Mouse (Mus musculus): ENCODE data around the gene Rnf167. TPM values are rescaled to one million over a fixed set of nuclear protein-coding genes. Genes with fewer than 3 reads are reported as not detected.

Rnf167 gene
- polyA plus RNA-seq, 1 experiment from 2014 or later, result 101 TPM

DNA sequence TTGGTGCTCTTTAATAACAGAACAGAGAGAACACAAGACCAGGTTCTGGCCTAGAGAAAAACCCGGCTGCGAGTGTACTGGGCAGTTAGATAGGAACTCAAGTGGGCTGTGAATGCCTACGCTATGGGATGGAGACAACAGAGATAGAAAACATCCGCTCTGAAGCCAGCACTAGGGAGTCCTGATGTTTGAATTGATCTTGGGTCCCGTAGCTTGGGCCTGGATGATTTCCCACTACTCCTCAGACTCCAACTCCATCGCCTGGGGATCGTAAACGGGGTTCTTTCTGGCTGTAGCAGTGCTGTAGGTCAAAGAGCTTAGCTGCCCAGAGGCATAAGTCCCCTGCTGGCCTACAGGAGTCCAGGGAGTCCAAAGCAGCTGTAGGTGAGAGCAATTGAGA lies 41.3 kb downstream of the Rnf167 start:
- ATAC-seq (ENCODE audit: low FRiP score, low read depth), result no peak
- H3K27me3 ChIP-seq (replicated peaks), result no peaks in the 10 kb centered on the region
- peak overlapping the region; percentile 91 for H3K4me2 ChIP-seq (replicated peaks)
- H3K36me3 ChIP-seq, result peaks cover 23% of the 10 kb centered on the region
- no peaks in the 10 kb centered on the region for H3K9me3 ChIP-seq
- H3K27ac ChIP-seq, result no peak overlapping the region; the same call in 1 of the 2 replicates
- peak overlapping the region; percentile 78 for H3K4me3 ChIP-seq
- H3K4me1 ChIP-seq, result peaks cover 12% of the 10 kb centered on the region
- H3K9ac ChIP-seq, result peak overlapping the region; percentile 82
- WGBS, result 9% methylated on average over 8 of the region's 8 CpGs

DNA sequence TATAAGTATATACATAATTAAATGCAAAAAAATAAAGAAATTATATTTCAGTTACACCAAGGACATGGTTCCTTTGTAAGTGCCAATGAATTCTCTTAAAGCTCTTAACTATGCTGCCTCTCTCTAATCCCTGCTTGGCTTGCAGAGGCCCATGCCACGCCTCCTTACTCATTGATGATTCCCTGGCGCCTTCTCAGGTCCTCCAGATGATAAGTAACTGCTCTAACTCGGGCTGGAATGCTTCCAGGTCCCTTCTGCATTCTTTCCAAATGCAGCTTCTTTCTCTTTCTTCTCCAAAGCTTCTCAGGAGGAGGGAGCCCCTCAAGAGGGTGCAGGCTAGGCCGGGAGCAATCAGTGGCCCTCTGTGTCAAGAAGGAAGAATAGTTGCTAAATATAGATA lies 42.5 kb downstream of the Rnf167 start:
- Histone ChIP-seq H3K9me3 (no peaks in the 10 kb centered on the region), H3K4me2 (replicated peaks) (no peak overlapping the region), H3K4me3 (no peak overlapping the region), H3K27me3 (replicated peaks) (no peaks in the 10 kb centered on the region), H3K27ac (no peak overlapping the region), H3K9ac (no peak overlapping the region), H3K36me3 (peaks cover 11% of the 10 kb centered on the region; the same call in 1 of the 2 replicates), H3K4me1 (peaks cover 12% of the 10 kb centered on the region)
- ATAC-seq (ENCODE audit: low FRiP score, low read depth), result no peak
- WGBS, result 67% methylated on average over 4 of the region's 4 CpGs

DNA sequence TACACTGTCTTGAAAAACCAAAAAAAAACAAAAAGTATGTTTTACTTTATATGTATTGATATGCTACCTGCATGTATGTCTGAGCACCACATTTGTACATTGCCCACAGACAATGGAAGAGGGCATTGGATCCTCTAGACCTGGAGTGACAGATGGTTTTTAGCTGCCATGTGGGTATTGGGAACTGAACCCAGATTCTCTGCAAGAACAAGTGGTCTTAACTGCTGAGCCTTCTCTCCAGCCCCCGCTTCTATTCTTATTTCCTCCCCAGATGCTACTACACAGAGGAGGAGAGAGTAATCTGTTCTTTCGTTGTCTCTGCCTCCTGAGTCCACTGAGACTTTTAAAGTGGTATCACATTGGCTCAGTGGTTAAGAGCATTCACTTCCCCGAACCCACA lies 46.5 kb downstream of the Rnf167 start:
- 72% methylated on average over 3 of the region's 3 CpGs for WGBS
- no peak overlapping the region for H3K4me3 ChIP-seq
- H3K9me3 ChIP-seq, result no peaks in the 10 kb centered on the region
- H3K36me3 ChIP-seq, result no peaks in the 10 kb centered on the region
- ATAC-seq (ENCODE audit: low FRiP score, low read depth), result no peak
- no peak overlapping the region for H3K9ac ChIP-seq
- H3K4me1 ChIP-seq, result peaks cover 5% of the 10 kb centered on the region
- H3K27ac ChIP-seq, result no peak overlapping the region
- H3K27me3 ChIP-seq (replicated peaks), result no peaks in the 10 kb centered on the region
- H3K4me2 ChIP-seq (replicated peaks), result no peak overlapping the region

GRCm38 (mm10) chr11:70697376-70697775 lies 50.3 kb downstream of the Rnf167 start:
- no peak overlapping the region for H3K27ac ChIP-seq
- WGBS, result 75% methylated on average over 3 of the region's 3 CpGs

DNA sequence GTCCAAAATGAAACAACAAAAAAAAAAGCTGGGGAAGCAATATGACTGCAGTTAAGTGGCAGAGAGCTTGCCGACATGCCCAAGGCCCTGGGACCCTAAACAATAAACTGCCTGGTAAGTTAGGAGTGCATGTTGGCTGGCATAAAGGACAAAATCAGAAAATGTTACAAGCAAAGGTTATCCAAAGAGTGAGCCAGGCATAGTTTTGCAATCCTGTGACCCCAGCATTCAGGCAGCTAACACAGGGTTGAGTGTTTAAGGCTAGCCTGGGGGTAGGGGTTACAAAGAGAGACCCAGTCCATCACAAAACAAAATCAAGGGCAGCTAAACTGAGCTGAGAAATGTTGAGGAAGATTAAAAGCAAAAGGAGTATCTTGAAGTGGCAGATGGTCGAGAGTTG lies 52.0 kb downstream of the Rnf167 start:
- H3K4me2 ChIP-seq (replicated peaks), result no peak overlapping the region
- peaks cover 10% of the 10 kb centered on the region for H3K36me3 ChIP-seq
- no peak for ATAC-seq (ENCODE audit: low FRiP score, low read depth)
- H3K4me1 ChIP-seq, result peaks cover 22% of the 10 kb centered on the region
- 71% methylated on average over 2 of the region's 2 CpGs for WGBS
- no peaks in the 10 kb centered on the region for H3K27me3 ChIP-seq (replicated peaks)
- no peak overlapping the region for H3K27ac ChIP-seq
- H3K4me3 ChIP-seq, result no peak overlapping the region
- H3K9me3 ChIP-seq, result no peaks in the 10 kb centered on the region
- no peak overlapping the region for H3K9ac ChIP-seq

More at GRCm38 (mm10) chr11:70697376-70697775, 50.3 kb downstream of the Rnf167 start:
- Histone ChIP-seq H3K9ac (no peak overlapping the region), H3K4me2 (replicated peaks) (no peak overlapping the region), H3K4me1 (peaks cover 19% of the 10 kb centered on the region), H3K27me3 (replicated peaks) (no peaks in the 10 kb centered on the region), H3K4me3 (no peak overlapping the region), H3K36me3 (no peaks in the 10 kb centered on the region), H3K9me3 (no peaks in the 10 kb centered on the region)
- no peak for ATAC-seq (ENCODE audit: low FRiP score, low read depth)

- peak; percentile 92 for ATAC-seq (ENCODE audit: low FRiP score, low read depth)
- Histone ChIP-seq H3K9ac (peak within 1 kb of the TSS; percentile 89), H3K36me3 (peaks cover 18% of the 10 kb centered on the region), H3K27ac (peak within 1 kb of the TSS; percentile 76; the same call in 1 of the 2 replicates), H3K4me2 (replicated peaks) (peak within 1 kb of the TSS; percentile 75), H3K27me3 (replicated peaks) (no peaks in the 10 kb centered on the region), H3K4me1 (peaks cover 22% of the 10 kb centered on the region), H3K9me3 (no peaks in the 10 kb centered on the region), H3K4me3 (peak within 1 kb of the TSS; percentile 82)
- WGBS, result 1% methylated on average over 69 of the region's 69 CpGs
These were observed 52.9 kb downstream of the Rnf167 start, which contains the start of the genes Inca1 and Kif1c for GRCm38 (mm10) chr11:70699722-70700556. Gene Inca1 (minus strand): TSS chr11:70700155. Gene Kif1c (plus strand): TSS chr11:70700548.

GRCm38 (mm10) chr11:70700613-70701012 lies 53.6 kb downstream of the Rnf167 start:
- Histone ChIP-seq H3K27me3 (replicated peaks) (no peaks in the 10 kb centered on the region), H3K9me3 (no peaks in the 10 kb centered on the region), H3K9ac (peak overlapping the region; percentile 89), H3K36me3 (peaks cover 25% of the 10 kb centered on the region), H3K4me1 (peaks cover 22% of the 10 kb centered on the region), H3K4me2 (replicated peaks) (peak overlapping the region; percentile 75), H3K4me3 (peak overlapping the region; percentile 82), H3K27ac (0 out of 2 replicates have a peak overlapping the region, but pooled peaks have one; percentile 76)
- WGBS, result under 1% methylated on average over 34 of the region's 34 CpGs
- ATAC-seq (ENCODE audit: low FRiP score, low read depth), result peak; percentile 52

Other genes with a start within 250 kb of the Rnf167 start
- 37.6 and 38.2 TPM in 2 replicates for gene Pelp1, start 237.2 kb upstream of the Rnf167 start, polyA plus RNA-seq (2016; fragmentation: Nextera tagmentation; extraction: Ambion mirVana)
- 36.0 and 36.4 TPM in 2 replicates for gene Arrb2, start 214.6 kb upstream of the Rnf167 start, polyA plus RNA-seq (2016; fragmentation: Nextera tagmentation; extraction: Ambion mirVana)
- gene Med11, start 195.3 kb upstream of the Rnf167 start, polyA plus RNA-seq (2016; fragmentation: Nextera tagmentation; extraction: Ambion mirVana), result 35.8 and 38.8 TPM in 2 replicates
- gene Zmynd15, start 187.8 kb upstream of the Rnf167 start, polyA plus RNA-seq (2016; fragmentation: Nextera tagmentation; extraction: Ambion mirVana), result 0.34 and 0.63 TPM in 2 replicates
- gene Cxcl16, start 187.3 kb upstream of the Rnf167 start, polyA plus RNA-seq (2016; fragmentation: Nextera tagmentation; extraction: Ambion mirVana), result 3.5 and 3.9 TPM in 2 replicates
- gene Tm4sf5, start 142.0 kb upstream of the Rnf167 start, polyA plus RNA-seq (2016; fragmentation: Nextera tagmentation; extraction: Ambion mirVana), result not detected in 2 replicates
- not detected in 2 replicates for gene Vmo1, start 132.6 kb upstream of the Rnf167 start, polyA plus RNA-seq (2016; fragmentation: Nextera tagmentation; extraction: Ambion mirVana)
- 0.22 and 0.42 TPM in 2 replicates for gene Gltpd2, start 128.0 kb upstream of the Rnf167 start, polyA plus RNA-seq (2016; fragmentation: Nextera tagmentation; extraction: Ambion mirVana)
- gene Psmb6, start 121.9 kb upstream of the Rnf167 start, polyA plus RNA-seq (2016; fragmentation: Nextera tagmentation; extraction: Ambion mirVana), result 779 and 832 TPM in 2 replicates
- gene Gm40193, start 114.3 kb upstream of the Rnf167 start, polyA plus RNA-seq (2016; fragmentation: Nextera tagmentation; extraction: Ambion mirVana), result not detected in 2 replicates
- 4.7 and 5.8 TPM in 2 replicates for gene Pld2, start 107.2 kb upstream of the Rnf167 start, polyA plus RNA-seq (2016; fragmentation: Nextera tagmentation; extraction: Ambion mirVana)
- gene Mink1, start 84.4 kb upstream of the Rnf167 start, polyA plus RNA-seq (2016; fragmentation: Nextera tagmentation; extraction: Ambion mirVana), result 15.8 and 16.6 TPM in 2 replicates
- not detected in 2 replicates for gene 4930544D05Rik, start 31.4 kb upstream of the Rnf167 start, polyA plus RNA-seq (2016; fragmentation: Nextera tagmentation; extraction: Ambion mirVana)
- gene Chrne, start 28.0 kb upstream of the Rnf167 start, polyA plus RNA-seq (2016; fragmentation: Nextera tagmentation; extraction: Ambion mirVana), result not detected in 2 replicates
- gene Gp1ba, start 8.1 kb upstream of the Rnf167 start, polyA plus RNA-seq (2016; fragmentation: Nextera tagmentation; extraction: Ambion mirVana), result 0.26 and 0.49 TPM in 2 replicates
- 152 TPM in 2 replicates for gene Slc25a11, start 244 bp downstream of the Rnf167 start, polyA plus RNA-seq (2016; fragmentation: Nextera tagmentation; extraction: Ambion mirVana)
- 1,155 and 1,157 TPM in 2 replicates for gene Pfn1, start 7.4 kb downstream of the Rnf167 start, polyA plus RNA-seq (2016; fragmentation: Nextera tagmentation; extraction: Ambion mirVana)
- 19.3 and 20.1 TPM in 2 replicates for gene Eno3, start 10.0 kb downstream of the Rnf167 start, polyA plus RNA-seq (2016; fragmentation: Nextera tagmentation; extraction: Ambion mirVana)
- 154 and 158 TPM in 2 replicates for gene Spag7, start 22.2 kb downstream of the Rnf167 start, polyA plus RNA-seq (2016; fragmentation: Nextera tagmentation; extraction: Ambion mirVana)
- gene Camta2, start 40.9 kb downstream of the Rnf167 start, polyA plus RNA-seq (2016; fragmentation: Nextera tagmentation; extraction: Ambion mirVana), result 15.2 and 16.7 TPM in 2 replicates
- gene Inca1, start 52.9 kb downstream of the Rnf167 start, polyA plus RNA-seq (2016; fragmentation: Nextera tagmentation; extraction: Ambion mirVana), result 0.71 and 0.86 TPM in 2 replicates
- gene Kif1c, start 53.3 kb downstream of the Rnf167 start, polyA plus RNA-seq (2016; fragmentation: Nextera tagmentation; extraction: Ambion mirVana), result 2.3 and 2.8 TPM in 2 replicates
- gene Zfp3, start 117.0 kb downstream of the Rnf167 start, polyA plus RNA-seq (2016; fragmentation: Nextera tagmentation; extraction: Ambion mirVana), result 10.9 and 12.4 TPM in 2 replicates
- not detected in 2 replicates for gene Scimp, start 165.4 kb downstream of the Rnf167 start, polyA plus RNA-seq (2016; fragmentation: Nextera tagmentation; extraction: Ambion mirVana)
- gene Rabep1, start 197.5 kb downstream of the Rnf167 start, polyA plus RNA-seq (2016; fragmentation: Nextera tagmentation; extraction: Ambion mirVana), result 58.7 and 62.1 TPM in 2 replicates

Measured in neural tube, embryonic 12.5 days (tissue).